Mouse (Mus musculus) cortical plate, adult 2 months (tissue): ENCODE results near the gene Mapkap1.

Experiments
- CTCF ChIP-seq: fragments of 200-500 bp; IDR thresholded peaks from 2 replicates; pipeline ENCODE4 v1.5.1; 2011; ENCODE audit warnings: mild to moderate bottlenecking, control low read depth, low read length; ENCODE audit not compliant: insufficient read depth; ENCODE audit errors: extremely low read depth
- POLR2A ChIP-seq: fragments of 200-500 bp; IDR thresholded peaks from 2 replicates; pipeline ENCODE4 v1.6.1; 2011; ENCODE audit warnings: mild to moderate bottlenecking, low read length, control low read depth; ENCODE audit not compliant: insufficient read depth; ENCODE audit errors: extremely low read depth

- TF ChIP-seq POLR2A = no peak
- TF ChIP-seq CTCF = no peak
These were observed 137.4 kb downstream of the Mapkap1 start for GRCm38 (mm10) chr2:34544021-34544420.
